In genomic region chr12:81748021-81748576, GRCm38 (mm10) we compare ENCODE assay signal across 20 mouse cellular contexts. TPM values are rescaled to one million over a fixed set of nuclear protein-coding genes. Genes with fewer than 3 reads are reported as not detected.
DNase-seq lines count a peak whose midpoint lies in the region; ATAC-seq lines count a peak whose summit lies in the region.
"Had no signal": no experiment of that assay in that cellular context is flagged by ENCODE, and none has a peak within 500 bp of the region (broad histone marks: within the 10 kb centered on the region; RNA-seq: fewer than 3 reads in every experiment).

No protein-coding gene starts in this region.

- H3K4me3 ChIP-seq in embryonic facial prominence, embryonic 11.5 days (ENCODE audit: low read depth, low read length), result no peak overlapping the region
- no peak overlapping the region for H3K4me3 ChIP-seq in embryonic facial prominence, embryonic 10.5 days
- H3K4me3 ChIP-seq: erythroblast, embryonic 14.5 days; heart, embryonic 12.5 days; layer of hippocampus, adult 2 months; limb, embryonic 13.5 days; liver, embryonic 15.5 days; neural tube, embryonic 15.5 days had no signal

- no peaks in the 10 kb centered on the region for H3K4me1 ChIP-seq in embryonic facial prominence, embryonic 11.5 days (ENCODE audit: control insufficient read depth, insufficient read depth, low read length)
- 0 out of 2 replicates have a peak, but pooled peaks cover 8% of the 10 kb centered on the region for H3K4me1 ChIP-seq in embryonic facial prominence, embryonic 10.5 days
- H3K4me1 ChIP-seq: heart, embryonic 12.5 days; limb, embryonic 13.5 days; liver, embryonic 15.5 days had no signal

- no peak overlapping the region for H3K9ac ChIP-seq in embryonic facial prominence, embryonic 11.5 days (replicated peaks; ENCODE audit: low read length)
- H3K9ac ChIP-seq: heart, embryonic 12.5 days; limb, embryonic 13.5 days; liver, embryonic 15.5 days; neural tube, embryonic 15.5 days had no signal

- H3K36me3 ChIP-seq in embryonic facial prominence, embryonic 11.5 days (replicated peaks; ENCODE audit: control insufficient read depth, insufficient read depth, low read depth, low read length), result no peaks in the 10 kb centered on the region
- H3K36me3 ChIP-seq in embryonic facial prominence, embryonic 10.5 days (replicated peaks), result no peaks in the 10 kb centered on the region
- H3K36me3 ChIP-seq: G1E; heart, embryonic 12.5 days; limb, embryonic 13.5 days; liver, embryonic 15.5 days; neural tube, embryonic 15.5 days had no signal

- DNase-seq in embryonic facial prominence, embryonic 11.5 days (ENCODE audit: low spot score), result peak; percentile 17
- DNase-seq in embryonic facial prominence, embryonic 10.5 days (ENCODE audit: low spot score), result no peak
- DNase-seq in urinary bladder, postnatal 14 days (ENCODE audit: low spot score), result peak; percentile 15
- no peak for DNase-seq in urinary bladder, postnatal 10 days (ENCODE audit: low spot score)
- DNase-seq in lung, postnatal 10 days, result peak; percentile 13
- no peak for DNase-seq in layer of hippocampus, postnatal 10 days (ENCODE audit: low spot score in 2 of 2)
- DNase-seq in heart, adult 9 months (ENCODE audit: low spot score in 2 of 2), result no peak
- no peak for DNase-seq in adrenal gland, postnatal 4 days (ENCODE audit: low spot score in 2 of 2)
- DNase-seq: B cell, adult 2 months; gastrocnemius, postnatal 36 days; heart, postnatal 36 days; spleen, adult 18-20 months; thymus, postnatal 25 days had no signal

- no peaks in the 10 kb centered on the region for H3K9me3 ChIP-seq in embryonic facial prominence, embryonic 11.5 days (replicated peaks; ENCODE audit: control insufficient read depth, low read length)
- no peaks in the 10 kb centered on the region for H3K9me3 ChIP-seq in embryonic facial prominence, embryonic 10.5 days
- H3K9me3 ChIP-seq: G1E; heart, embryonic 12.5 days; limb, embryonic 13.5 days; liver, embryonic 15.5 days; neural tube, embryonic 15.5 days had no signal

- H3K27me3 ChIP-seq in embryonic facial prominence, embryonic 11.5 days (ENCODE audit: control insufficient read depth, insufficient read depth, low read length), result no peaks in the 10 kb centered on the region
- H3K27me3 ChIP-seq in embryonic facial prominence, embryonic 10.5 days (replicated peaks; ENCODE audit: low read depth, poor library complexity, severe bottlenecking), result no peaks in the 10 kb centered on the region
- H3K27me3 ChIP-seq: heart, embryonic 12.5 days; limb, embryonic 13.5 days; liver, embryonic 15.5 days; neural tube, embryonic 15.5 days had no signal

- 61% methylated on average over 4 of the region's 4 CpGs for WGBS in embryonic facial prominence, embryonic 11.5 days
- WGBS in embryonic facial prominence, embryonic 10.5 days, result 66% methylated on average over 4 of the region's 4 CpGs

- H3K4me2 ChIP-seq in embryonic facial prominence, embryonic 11.5 days (ENCODE audit: low read depth, low read length), result no peak overlapping the region
- H3K4me2 ChIP-seq: heart, embryonic 12.5 days; limb, embryonic 13.5 days; liver, embryonic 15.5 days; neural tube, embryonic 15.5 days had no signal

- no peak for ATAC-seq in embryonic facial prominence, embryonic 11.5 days (replicated peaks; ENCODE audit: insufficient number of reproducible peaks, low FRiP score, low TSS enrichment, low read depth)

- no peak overlapping the region for H3K27ac ChIP-seq in embryonic facial prominence, embryonic 11.5 days (replicated peaks; ENCODE audit: low read depth, low read length)
- H3K27ac ChIP-seq in embryonic facial prominence, embryonic 10.5 days (replicated peaks), result no peak overlapping the region
- H3K27ac ChIP-seq: layer of hippocampus, adult 2 months; limb, embryonic 13.5 days; liver, embryonic 15.5 days; neural tube, embryonic 15.5 days had no signal

RNA-seq across cellular contexts. Expression of gene Map3k9, which starts 32.9 kb away (rescaled TPM):
- polyA plus RNA-seq in embryonic facial prominence, embryonic 11.5 days (2014; fragmentation: Nextera tagmentation; extraction: Ambion mirVana), result 1.3 and 1.4 TPM in 2 replicates
- polyA plus RNA-seq in embryonic facial prominence, embryonic 10.5 days (2016; fragmentation: Nextera tagmentation; extraction: Ambion mirVana), result 0.96 and 1.5 TPM in 2 replicates
- 10 to 100 TPM; 47.4 to 55.0 TPM for total RNA-seq in layer of hippocampus, postnatal 10 days (2021)
- total RNA-seq in adrenal gland, postnatal 4 days (2021), result 1 to 10 TPM; 3.6 to 5.2 TPM
- polyA plus RNA-seq: erythroblast, embryonic 14.5 days; G1E had no signal

Comparison
In these comparisons a context has a peak if more than half of its experiments do, and no peak if none do; other contexts are left out.
1. DNase-seq: peak in embryonic facial prominence, embryonic 11.5 days (single experiment), urinary bladder, postnatal 14 days (single experiment) and lung, postnatal 10 days (single experiment); none in embryonic facial prominence, embryonic 10.5 days (single experiment), urinary bladder, postnatal 10 days (single experiment), layer of hippocampus, postnatal 10 days (0 of 2), heart, adult 9 months (0 of 2) and adrenal gland, postnatal 4 days (0 of 2).
2. RNA of gene Map3k9, which starts 32.9 kb away (total RNA-seq): 47.4 to 55.0 TPM in layer of hippocampus, postnatal 10 days; 3.6 to 5.2 TPM in adrenal gland, postnatal 4 days; every median in the first group is over 4 times any median in the second.